Mouse (Mus musculus): ENCODE data around the gene Zswim1. TPM values are rescaled to one million over a fixed set of nuclear protein-coding genes. Genes with fewer than 3 reads are reported as not detected.

Gene Zswim1
- total and polyA plus RNA-seq, 3 experiments: 8.2 to 17.4 TPM; not detected in 1

DNA sequence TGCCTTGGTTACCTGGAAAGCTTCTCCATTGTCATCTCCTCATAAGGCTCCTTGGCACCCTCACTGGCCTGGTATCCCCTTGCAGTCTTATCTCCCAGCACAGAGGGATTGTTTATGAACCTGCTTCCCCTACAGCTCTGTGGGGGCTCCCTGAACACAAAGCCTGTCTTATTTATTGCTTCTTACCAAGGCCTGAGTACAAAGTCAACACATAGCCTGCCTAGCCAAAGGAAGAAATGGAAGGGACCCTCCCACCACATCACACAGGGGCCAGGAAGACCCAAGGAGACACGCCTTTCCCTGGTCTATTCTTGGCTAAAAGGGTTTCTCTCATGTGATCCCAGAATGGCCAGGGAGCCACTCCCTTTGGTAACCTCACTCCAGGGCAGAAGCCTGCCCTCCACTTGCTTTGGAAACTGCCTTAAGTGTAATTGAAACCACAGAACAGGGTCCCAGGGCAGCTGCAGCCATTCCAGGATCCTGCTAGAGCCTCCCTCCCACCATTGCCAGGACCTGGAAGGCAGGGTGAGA lies 51.8 kb downstream of the Zswim1 start:
- H3K9ac ChIP-seq (ENCODE audit: control insufficient read depth, low read depth, low read length, poor library complexity, severe bottlenecking): no peak overlapping the region
- H3K36me3 ChIP-seq (ENCODE audit: control insufficient read depth in 1 of 2, insufficient read depth in 2 of 2, low read length in 2 of 2): peaks cover 0 to 14% of the 10 kb centered on the region in 2 experiments; a peak in 2 of 4 replicates
- no peaks in the 10 kb centered on the region for H3K9me3 ChIP-seq (replicated peaks; ENCODE audit: insufficient read depth, low read length)
- peaks cover 10 to 25% of the 10 kb centered on the region in 2 experiments for H3K4me1 ChIP-seq (ENCODE audit: control insufficient read depth in 1 of 2, insufficient read depth in 2 of 2, low read length in 2 of 2)
- H3K4me3 ChIP-seq (ENCODE audit: control insufficient read depth in 1 of 2, insufficient read depth in 1 of 2, low read depth in 2 of 2, low read length in 2 of 2): no peak overlapping the region
- DNase-seq (ENCODE audit: low read depth, low spot score): peak; percentile 72
- H3K27me3 ChIP-seq (ENCODE audit: control insufficient read depth in 1 of 2, insufficient read depth in 2 of 2, low read length in 2 of 2): no peaks in the 10 kb centered on the region
- peaks cover 8% of the 10 kb centered on the region for H3K79me2 ChIP-seq (ENCODE audit: control insufficient read depth, insufficient read depth, low read length, poor library complexity)
- peak overlapping the region; percentile 25; the same call in 1 of the 2 replicates for H3K27ac ChIP-seq (ENCODE audit: control insufficient read depth, low read depth, low read length)
- TF ChIP-seq MYB (IDR thresholded peaks at IDR 0.05; ENCODE audit: low read depth, low read length) (no peak), NELFE (IDR thresholded peaks at IDR 0.05; ENCODE audit: low read depth, low read length) (peak; percentile 31; the same call in 1 of the 2 replicates), RCOR1 (IDR thresholded peaks at IDR 0.05; ENCODE audit: low read depth, low read length) (0 out of 2 replicates have a peak, but pooled peaks have one; percentile 24), POLR2A (IDR thresholded peaks at IDR 0.05; ENCODE audit: control insufficient read depth in 1 of 2, insufficient read depth in 1 of 2, low read depth in 1 of 2, low read length in 2 of 2, poor library complexity in 1 of 2) (no peak), ZNF384 (IDR thresholded peaks at IDR 0.05; ENCODE audit: low read depth, low read length) (no peak), ZMIZ1 (IDR thresholded peaks at IDR 0.05; ENCODE audit: low read depth, low read length) (no peak), ZC3H11A (IDR thresholded peaks at IDR 0.05; ENCODE audit: low read depth, low read length) (no peak), MYC (IDR thresholded peaks at IDR 0.05; ENCODE audit: low read depth, low read length) (no peak), JUND (IDR thresholded peaks at IDR 0.05; ENCODE audit: low read depth, low read length) (no peak), TAL1 (IDR thresholded peaks at IDR 0.05; ENCODE audit: low read length) (peak; percentile 72), ETS1 (IDR thresholded peaks at IDR 0.05; ENCODE audit: low read depth, low read length) (peak; percentile 45; the same call in 1 of the 2 replicates), NRF1 (IDR thresholded peaks at IDR 0.05; ENCODE audit: insufficient read depth, low read depth, low read length, poor library complexity, severe bottlenecking) (no peak), UBTF (IDR thresholded peaks at IDR 0.05; ENCODE audit: borderline replicate concordance, insufficient read depth, low read depth, low read length) (no peak), POLR2AphosphoS5 (IDR thresholded peaks at IDR 0.05; ENCODE audit: borderline replicate concordance, low read depth, low read length) (no peak), CTCF (IDR thresholded peaks at IDR 0.05 in 2 of 3, conservative IDR thresholded peaks at IDR 0.05 in 1 of 3; ENCODE audit: control insufficient read depth in 1 of 3, insufficient read depth in 1 of 3, low read depth in 2 of 3, low read length in 3 of 3, poor library complexity in 1 of 3, severe bottlenecking in 1 of 3) (no peak), MAZ (IDR thresholded peaks at IDR 0.05; ENCODE audit: low read depth, low read length) (peak; percentile 58), GATA1 (IDR thresholded peaks at IDR 0.05; ENCODE audit: low read depth, low read length) (peak; percentile 56), SMC3 (IDR thresholded peaks at IDR 0.05; ENCODE audit: low read depth, low read length) (no peak), MAFK (IDR thresholded peaks at IDR 0.05; ENCODE audit: borderline replicate concordance, low read depth, low read length) (no peak), HCFC1 (IDR thresholded peaks at IDR 0.05; ENCODE audit: low read depth, low read length) (no peak), E2F4 (IDR thresholded peaks at IDR 0.05; ENCODE audit: borderline replicate concordance, low read depth, low read length) (no peak), POLR2AphosphoS2 (IDR thresholded peaks at IDR 0.05; ENCODE audit: low read length) (no peak), GABPA (IDR thresholded peaks at IDR 0.05; ENCODE audit: low read depth, low read length) (no peak), MEF2A (IDR thresholded peaks at IDR 0.05; ENCODE audit: extremely low read depth, insufficient replicate concordance, low read depth, low read length, poor library complexity, severe bottlenecking) (no peak), MXI1 (IDR thresholded peaks at IDR 0.05; ENCODE audit: low read depth, low read length) (no peak), ELF1 (IDR thresholded peaks at IDR 0.05; ENCODE audit: low read depth, low read length) (no peak), MAX (IDR thresholded peaks at IDR 0.05; ENCODE audit: low read length) (no peak), ZKSCAN1 (IDR thresholded peaks at IDR 0.05; ENCODE audit: low read depth, low read length) (no peak), SIN3A (IDR thresholded peaks at IDR 0.05; ENCODE audit: low read length) (peak; percentile 27; the same call in 1 of the 2 replicates), USF2 (IDR thresholded peaks at IDR 0.05; ENCODE audit: borderline replicate concordance in 1 of 2, insufficient read depth in 1 of 2, low read depth in 1 of 2, low read length in 2 of 2) (no peak), TCF12 (IDR thresholded peaks at IDR 0.05; ENCODE audit: low read depth, low read length) (peak; percentile 40; the same call in 1 of the 2 replicates), KAT2A (conservative IDR thresholded peaks at IDR 0.05; ENCODE audit: low read depth, low read length) (no peak), TBP (IDR thresholded peaks at IDR 0.05; ENCODE audit: low read depth, low read length) (no peak), CHD1 (IDR thresholded peaks at IDR 0.05; ENCODE audit: low read depth, low read length) (no peak), RAD21 (IDR thresholded peaks at IDR 0.05; ENCODE audit: low read depth, low read length) (no peak), USF1 (IDR thresholded peaks at IDR 0.05; ENCODE audit: low read depth, low read length) (no peak), EP300 (IDR thresholded peaks at IDR 0.05; ENCODE audit: low read depth in 1 of 2, low read length in 2 of 2) (peak; percentile 25 to 58; a peak in 2 of 4 replicates)
